Mouse (Mus musculus) G1E (cell line): ENCODE data around the gene Rap1gap2. TPM values are rescaled to one million over a fixed set of nuclear protein-coding genes. Genes with fewer than 3 reads are reported as not detected.

ENCODE experiments used
- ATAC-seq: 2 replicates; pipeline ENCODE4 v1.8.0; 2016; ENCODE audit warnings: mild to moderate bottlenecking; ENCODE audit not compliant: insufficient number of reproducible peaks, poor library complexity, low FRiP score, severe bottlenecking; ENCODE audit errors: extremely low read depth
- DNase-seq: peaks from one replicate; pipeline ENCODE4 v3.0.0; 2012; ENCODE audit warnings: low spot score
- H3K27me3 ChIP-seq: 2 replicates; pipeline ENCODE4 v1.6.1; 2012; ENCODE audit warnings: mild to moderate bottlenecking, low read length, inconsistent platforms; ENCODE audit not compliant: insufficient read depth
- H3K36me3 ChIP-seq: replicated peaks from 2 replicates; pipeline ENCODE3; 2012; ENCODE audit warnings: mild to moderate bottlenecking, inconsistent platforms
- H3K4me1 ChIP-seq: 2 replicates; pipeline ENCODE4 v1.6.1; 2012; ENCODE audit warnings: low read depth, low read length, inconsistent platforms, mixed read lengths; ENCODE audit not compliant: insufficient read depth
- H3K4me3 ChIP-seq: 2 replicates; pipeline ENCODE4 v1.5.1; 2012; ENCODE audit warnings: low read depth, mild to moderate bottlenecking, inconsistent platforms, low read length, moderate library complexity, mixed read lengths
- H3K9me3 ChIP-seq: replicated peaks from 2 replicates; pipeline ENCODE4 v1.6.1; 2012; ENCODE audit warnings: inconsistent platforms
- CTCF ChIP-seq: IDR thresholded peaks from 2 replicates; pipeline ENCODE4 v1.5.1; 2012; ENCODE audit warnings: low read depth, low read length, inconsistent platforms, mixed read lengths
- GATA1 ChIP-seq: IDR thresholded peaks from 2 replicates; pipeline ENCODE4 v1.6.1; 2012; ENCODE audit warnings: borderline replicate concordance, low read length, inconsistent platforms, mixed read lengths
- GATA2 ChIP-seq: IDR thresholded peaks from 2 replicates; pipeline ENCODE4 v1.6.1; 2012; ENCODE audit warnings: low read depth, low read length, inconsistent platforms, borderline replicate concordance
- POLR2AphosphoS5 ChIP-seq: IDR thresholded peaks from 2 replicates; pipeline ENCODE4 v1.6.1; 2012; ENCODE audit warnings: low read depth, low read length, inconsistent platforms; ENCODE audit not compliant: insufficient replicate concordance
- TAL1 ChIP-seq: conservative IDR thresholded peaks from 2 replicates; pipeline ENCODE4 v1.6.1; 2012; ENCODE audit warnings: low read depth, low read length, inconsistent platforms, mixed read lengths
- polyA plus RNA-seq: library from polyadenylated mRNA; stranded (reverse); fragments of >175 nt; gene quantifications from 2 replicates; pipeline ENCODE4 v1.2.3, GENCODE M21; 2012
- total RNA-seq, 2 experiments: library from RNA; stranded (forward) in 1 of 2; stranded (reverse) in 1 of 2; fragments of 200-1000 nt in 1 of 2; fragments of >200 nt in 1 of 2; fragmentation: Nextera tagmentation in 1 of 2; gene quantifications; 2 replicates each; pipeline ENCODE4 v1.2.3; 2014 to 2017

Rap1gap2 gene
- total and polyA plus RNA-seq, 3 experiments: 8.7 to 11.7 (median 9.4) TPM

DNA sequence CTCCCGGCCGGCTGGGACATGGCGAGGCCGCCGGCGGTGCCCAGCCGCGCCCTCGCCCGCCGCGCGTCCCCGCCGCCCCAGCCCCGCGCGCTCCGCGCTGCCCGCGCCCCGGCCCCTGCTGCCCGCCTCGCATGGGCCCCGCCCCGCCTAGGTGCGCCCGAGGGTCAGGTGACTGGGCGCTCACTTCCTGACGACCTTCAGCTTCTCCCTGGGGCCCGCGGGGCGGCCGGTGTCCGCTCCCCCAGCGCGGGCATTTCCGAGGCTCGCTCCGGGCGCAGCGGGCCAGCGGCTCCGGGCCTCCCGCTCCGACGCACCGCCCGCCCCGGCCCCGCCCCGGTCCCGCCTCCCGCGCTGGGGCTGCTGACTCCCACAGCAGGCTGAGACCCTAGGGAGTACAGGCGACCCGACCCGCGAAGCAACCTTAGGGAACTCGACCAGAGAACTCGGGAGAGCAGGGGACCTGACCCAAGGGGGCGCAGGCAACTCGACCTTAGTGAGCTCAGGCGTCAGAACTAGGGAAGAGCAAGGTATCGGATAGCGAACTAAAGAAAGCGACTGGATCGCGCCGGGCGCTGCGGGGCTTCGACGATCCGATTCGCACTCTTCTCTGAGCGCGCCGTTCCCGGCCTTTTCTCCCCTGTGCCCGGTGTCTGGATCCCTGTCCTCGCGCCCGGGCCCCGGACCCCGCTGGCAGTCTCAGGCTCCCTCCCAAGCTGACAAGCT, 88.1 kb downstream of the Rap1gap2 start:
- Histone ChIP-seq H3K9me3 (peaks cover 7% of the 10 kb centered on the region), H3K4me3 (peak overlapping the region; percentile 64; the same call in 1 of the 2 replicates), H3K27me3 (peaks cover 31% of the 10 kb centered on the region), H3K36me3 (peaks cover 27% of the 10 kb centered on the region), H3K4me1 (peaks cover 29% of the 10 kb centered on the region)
- TF ChIP-seq POLR2AphosphoS5 (no peak), GATA2 (no peak), CTCF (no peak)
- DNase-seq (no peak), ATAC-seq (no peak)

DNA sequence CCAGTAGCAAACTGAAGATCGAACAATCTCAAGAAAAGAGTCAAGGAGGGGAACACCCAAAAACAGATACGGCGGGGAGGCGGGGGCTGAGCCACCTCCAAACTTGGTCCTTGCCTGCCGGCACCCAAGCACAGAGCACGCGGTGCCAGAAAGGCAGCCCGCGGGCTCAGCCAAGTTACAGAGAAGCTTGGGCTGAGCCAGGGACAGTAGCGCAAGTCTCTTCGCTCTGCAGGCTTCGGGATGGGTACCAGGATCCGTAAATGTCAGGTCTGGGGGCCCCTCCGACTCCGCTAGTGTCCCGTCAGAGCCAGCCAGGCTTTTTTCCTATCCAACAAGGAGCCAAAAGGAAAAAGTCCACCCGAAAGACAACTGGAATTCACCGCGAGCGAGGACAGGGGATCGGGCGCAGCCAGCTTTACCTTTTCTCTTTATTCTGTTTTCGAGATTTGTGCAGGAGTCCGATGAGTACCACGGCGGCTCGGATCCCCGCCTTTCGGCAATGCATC, 88.7 kb downstream of the Rap1gap2 start:
- H3K27me3 ChIP-seq: peaks cover 31% of the 10 kb centered on the region
- TF ChIP-seq GATA2 (no peak), POLR2AphosphoS5 (no peak), GATA1 (no peak), CTCF (no peak), TAL1 (no peak)
- H3K36me3 ChIP-seq: peaks cover 29% of the 10 kb centered on the region
- H3K4me3 ChIP-seq: peak overlapping the region; percentile 64; the same call in 1 of the 2 replicates
- peaks cover 28% of the 10 kb centered on the region for H3K4me1 ChIP-seq
- H3K9me3 ChIP-seq: peaks cover 7% of the 10 kb centered on the region
- DNase-seq: no peak
- ATAC-seq: no peak

DNA sequence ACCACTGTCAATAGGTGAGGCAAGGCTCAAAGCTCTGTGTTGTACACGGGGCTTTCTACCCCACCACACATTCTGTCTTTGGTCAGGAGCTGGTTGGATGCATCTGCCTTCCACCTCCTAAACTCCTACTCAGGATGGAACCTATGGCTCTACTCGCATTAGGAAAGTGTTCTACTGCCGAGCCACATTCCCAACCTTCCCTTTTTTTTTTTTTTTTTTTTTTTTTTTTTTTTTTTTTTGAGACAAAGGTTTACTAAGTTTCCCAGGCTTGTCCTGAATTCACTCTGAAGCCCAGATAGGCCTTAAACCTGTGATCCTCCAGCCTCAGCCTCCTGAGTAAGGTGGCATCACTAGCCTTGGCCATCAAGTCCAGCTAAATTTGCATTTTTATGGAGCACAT, 90.5 kb downstream of the Rap1gap2 start:
- H3K27me3 ChIP-seq: peaks cover 31% of the 10 kb centered on the region
- H3K36me3 ChIP-seq: peaks cover 41% of the 10 kb centered on the region
- H3K4me3 ChIP-seq: no peak overlapping the region
- peaks cover 7% of the 10 kb centered on the region for H3K9me3 ChIP-seq
- H3K4me1 ChIP-seq: peaks cover 25% of the 10 kb centered on the region
- DNase-seq: no peak
- no peak for ATAC-seq
- TF ChIP-seq POLR2AphosphoS5 (no peak), GATA2 (no peak), TAL1 (no peak), GATA1 (no peak), CTCF (no peak)

GRCm38 (mm10) chr11:74516112-74516511, 94.6 kb downstream of the Rap1gap2 start:
- no peaks in the 10 kb centered on the region for H3K27me3 ChIP-seq
- no peak for TF ChIP-seq POLR2AphosphoS5
- no peak for TF ChIP-seq GATA1
- TF ChIP-seq CTCF: no peak
- no peak for TF ChIP-seq TAL1
- TF ChIP-seq GATA2: no peak
- no peak for DNase-seq

DNA sequence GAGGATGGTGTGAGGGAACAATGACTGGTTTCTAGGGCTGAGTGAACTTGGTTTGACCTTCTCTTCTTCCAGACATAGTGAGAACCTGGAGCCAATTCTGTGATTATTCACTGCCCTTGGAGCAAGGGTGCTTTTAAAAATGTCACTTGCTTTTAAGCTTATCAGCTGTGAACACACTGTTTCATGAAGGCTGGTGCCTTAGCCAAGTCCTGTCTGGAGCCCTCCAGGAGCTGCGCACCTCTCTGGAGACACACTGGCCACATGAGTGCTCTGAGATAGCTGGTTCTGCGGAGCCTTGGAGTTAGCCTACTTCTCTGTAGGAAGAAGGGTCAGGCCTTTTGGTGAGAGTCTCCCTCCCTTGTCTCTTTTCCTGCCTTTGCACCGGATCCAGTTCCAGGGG, 95.7 kb downstream of the Rap1gap2 start:
- H3K9me3 ChIP-seq: no peaks in the 10 kb centered on the region
- H3K36me3 ChIP-seq: peaks cover 70% of the 10 kb centered on the region
- no peaks in the 10 kb centered on the region for H3K27me3 ChIP-seq
- no peak for DNase-seq
- H3K4me1 ChIP-seq: peaks cover 7% of the 10 kb centered on the region; the same call in 1 of the 2 replicates
- H3K4me3 ChIP-seq: no peak overlapping the region
- ATAC-seq: no peak
- TF ChIP-seq POLR2AphosphoS5: no peak
- TF ChIP-seq CTCF: no peak
- TF ChIP-seq GATA1: no peak
- no peak for TF ChIP-seq TAL1
- no peak for TF ChIP-seq GATA2

More at GRCm38 (mm10) chr11:74516112-74516511, 94.6 kb downstream of the Rap1gap2 start:
- Histone ChIP-seq H3K9me3 (no peaks in the 10 kb centered on the region), H3K36me3 (peaks cover 63% of the 10 kb centered on the region), H3K4me3 (no peak overlapping the region), H3K4me1 (peaks cover 7% of the 10 kb centered on the region; the same call in 1 of the 2 replicates)
- ATAC-seq: no peak

GRCm38 (mm10) chr11:74512595-74512994, 98.1 kb downstream of the Rap1gap2 start:
- Histone ChIP-seq H3K9me3 (no peaks in the 10 kb centered on the region), H3K4me3 (no peak overlapping the region), H3K27me3 (no peaks in the 10 kb centered on the region), H3K36me3 (peaks cover 74% of the 10 kb centered on the region), H3K4me1 (peaks cover 7% of the 10 kb centered on the region; the same call in 1 of the 2 replicates)
- TF ChIP-seq POLR2AphosphoS5 (no peak), GATA1 (no peak), GATA2 (no peak), CTCF (no peak), TAL1 (no peak)
- DNase-seq: no peak
- ATAC-seq: no peak
